Mouse (Mus musculus) CH12.LX (cell line): Measurements from ENCODE around the gene Picalm.

Experiments used
- CHD2 ChIP-seq: IDR thresholded peaks from 2 replicates; pipeline ENCODE4 v1.6.1; 2011; ENCODE audit warnings: low read length, improper control_type of control experiment
- CTCF ChIP-seq, 2 experiments: IDR thresholded peaks in 1 of 2; conservative IDR thresholded peaks in 1 of 2; 2 replicates each; pipeline ENCODE4 v1.5.1; 2011 to 2012; ENCODE audit warnings: low read depth in 2 of 2, low read length in 2 of 2, improper control_type of control experiment in 1 of 2, inconsistent platforms in 1 of 2, mild to moderate bottlenecking in 1 of 2, moderate library complexity in 1 of 2
- IRF4 ChIP-seq: IDR thresholded peaks from 2 replicates; pipeline ENCODE4 v1.6.1; 2014; ENCODE audit warnings: low read depth, mild to moderate bottlenecking, inconsistent platforms, low read length, improper control_type of control experiment
- MAFK ChIP-seq: IDR thresholded peaks from 2 replicates; pipeline ENCODE4 v1.6.1; 2011; ENCODE audit warnings: low read length, improper control_type of control experiment; ENCODE audit not compliant: insufficient replicate concordance
- MAX ChIP-seq: IDR thresholded peaks from 2 replicates; pipeline ENCODE4 v1.6.1; 2011; ENCODE audit warnings: low read length, improper control_type of control experiment
- POLR2A ChIP-seq: IDR thresholded peaks from 2 replicates; pipeline ENCODE4 v1.6.1; 2011; ENCODE audit warnings: low read depth, mild to moderate bottlenecking, improper control_type of control experiment, low read length
- ZMIZ1 ChIP-seq: IDR thresholded peaks from 2 replicates; pipeline ENCODE4 v1.6.1; 2012; ENCODE audit warnings: low read depth, mild to moderate bottlenecking, inconsistent platforms, low read length, improper control_type of control experiment

- TF ChIP-seq CHD2 (no peak), POLR2A (no peak), MAX (no peak), CTCF (conservative IDR thresholded peaks at IDR 0.05 in 1 of 2, IDR thresholded peaks at IDR 0.05 in 1 of 2; ENCODE audit: low read depth in 2 of 2, low read length in 2 of 2) (no peak), MAFK (no peak), IRF4 (no peak), ZMIZ1 (no peak)
Measured at GRCm38 (mm10) chr7:90261902-90262599, 132.0 kb downstream of the Picalm start.
